Mouse (Mus musculus): ENCODE data around the gene 4930474N05Rik. TPM values are rescaled to one million over a fixed set of nuclear protein-coding genes. Genes with fewer than 3 reads are reported as not detected.

Gene 4930474N05Rik
- total RNA-seq (2021), result not detected
- long read RNA-seq, experiment 1, result 0 reads
- long read RNA-seq, experiment 2, result 0 reads

- DNase-seq, result no peak
These were observed at the start of gene 4930474N05Rik for GRCm38 (mm10) chr14:36094617-36095016. TSS of gene 4930474N05Rik (plus strand) at chr14:36094917.

GRCm38 (mm10) chr14:36048746-36049391, 45.8 kb upstream of the 4930474N05Rik start:
- peak; percentile 21 for DNase-seq

- no peak for DNase-seq
These were observed 41.4 kb upstream of the 4930474N05Rik start for GRCm38 (mm10) chr14:36053281-36053680.

GRCm38 (mm10) chr14:36098528-36098927, 3.8 kb downstream of the 4930474N05Rik start:
- no peak for DNase-seq

GRCm38 (mm10) chr14:36099647-36100046, 4.9 kb downstream of the 4930474N05Rik start:
- DNase-seq, result no peak

GRCm38 (mm10) chr14:36100731-36101130, 6.0 kb downstream of the 4930474N05Rik start:
- DNase-seq, result no peak

GRCm38 (mm10) chr14:36114481-36114880, 19.8 kb downstream of the 4930474N05Rik start:
- DNase-seq, result no peak

- DNase-seq, result no peak
These were observed 29.1 kb downstream of the 4930474N05Rik start for GRCm38 (mm10) chr14:36123775-36124335.

- no peak for DNase-seq
These were observed 41.0 kb downstream of the 4930474N05Rik start for GRCm38 (mm10) chr14:36135749-36136148.

- DNase-seq, result no peak
These were observed 43.0 kb downstream of the 4930474N05Rik start for GRCm38 (mm10) chr14:36137696-36138095.

GRCm38 (mm10) chr14:36145261-36145660, 50.5 kb downstream of the 4930474N05Rik start:
- DNase-seq, result no peak
